Mouse (Mus musculus): Measurements from ENCODE around the gene Uqcc2. TPM values are rescaled to one million over a fixed set of nuclear protein-coding genes. Genes with fewer than 3 reads are reported as not detected.

Uqcc2 gene
- total RNA-seq, 1 experiment from 2014 or later: 182 TPM

DNA sequence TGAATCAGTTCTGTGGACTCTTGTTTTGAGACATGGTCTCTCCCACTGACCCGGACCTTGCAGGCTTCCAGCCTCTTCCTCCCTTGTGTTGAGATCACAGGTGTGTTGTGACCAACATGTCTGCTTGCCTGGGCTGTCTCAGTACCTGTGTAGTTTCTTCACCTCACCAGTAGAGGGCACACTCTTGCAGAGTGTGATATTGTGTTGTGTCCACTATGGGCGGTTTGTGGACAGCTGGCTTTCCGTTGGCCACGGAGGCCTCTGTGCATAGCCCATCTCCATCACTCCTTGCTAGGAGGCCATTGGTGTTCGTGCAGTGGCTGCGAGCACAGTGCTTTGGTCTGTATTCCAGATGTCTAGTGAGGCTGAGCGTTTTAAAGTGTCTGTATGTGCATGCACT, 56.6 kb downstream of the Uqcc2 start:
- no peak for DNase-seq

DNA sequence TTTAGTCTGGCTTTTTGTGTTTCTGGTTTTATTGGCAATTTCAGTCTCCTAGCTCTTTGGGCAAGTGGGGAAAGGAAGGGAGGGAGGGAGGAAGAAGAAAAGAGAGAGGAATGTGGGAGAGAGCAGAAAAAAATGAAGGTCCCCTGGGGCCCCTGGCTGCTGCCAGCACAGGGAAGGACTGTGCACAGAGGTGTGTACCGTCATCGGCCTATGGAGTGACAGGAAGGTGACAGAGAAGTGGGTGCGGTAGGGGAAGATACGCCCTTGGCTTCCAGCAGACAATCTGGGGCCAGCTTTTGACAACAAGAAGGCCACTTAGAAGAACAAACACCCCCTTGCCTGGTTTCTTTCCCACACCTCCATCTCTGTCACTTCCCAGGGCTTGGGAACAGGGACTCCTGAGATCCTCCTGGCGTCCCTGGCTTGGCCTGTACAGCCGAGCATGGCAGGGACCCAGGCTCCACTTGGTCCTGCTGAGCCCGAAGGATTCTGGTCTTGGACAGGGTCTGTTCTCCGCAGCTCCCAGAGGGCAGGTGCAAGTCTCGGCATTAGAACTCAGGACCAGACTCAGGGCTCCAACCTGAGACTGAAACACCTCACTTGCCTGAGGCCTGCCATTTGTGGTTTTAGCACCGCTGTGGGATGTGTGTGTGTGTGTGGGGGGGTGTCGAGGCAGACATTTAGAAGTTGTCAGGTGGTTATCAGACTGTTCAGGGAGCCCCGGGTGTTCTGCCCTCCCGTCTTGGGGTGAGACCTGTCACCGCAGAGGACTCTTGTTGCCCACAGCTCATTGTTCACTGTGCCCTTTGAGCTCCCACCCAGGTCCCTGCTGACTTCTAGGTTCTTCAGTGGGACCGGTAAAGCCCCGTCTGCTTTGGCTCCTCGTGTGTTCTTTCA, 58.6 kb downstream of the Uqcc2 start:
- peak; percentile 23 for DNase-seq

GRCm38 (mm10) chr17:27074236-27074635, 59.5 kb downstream of the Uqcc2 start:
- DNase-seq: peak; percentile 18

- DNase-seq: peak; percentile 15
Measured at GRCm38 (mm10) chr17:27073778-27074177, 59.9 kb downstream of the Uqcc2 start.

- DNase-seq: no peak
Measured at GRCm38 (mm10) chr17:27073126-27073525, 60.6 kb downstream of the Uqcc2 start.

Small RNA genes within 50 kb of the gene (microRNA-seq; reads per million reads assigned to microRNA genes)
- gene Mir7677: 0 reads per million in 2 experiments

Other genes with a start within 250 kb of the Uqcc2 start
- gene Kifc5b, start 216.8 kb downstream of the Uqcc2 start, total RNA-seq (2021): 5.0 and 5.2 TPM in 2 replicates
- gene Phf1, start 200.9 kb downstream of the Uqcc2 start, total RNA-seq (2021): 19.9 and 25.3 TPM in 2 replicates
- 118 and 132 TPM in 2 replicates for gene Cuta, start 194.3 kb downstream of the Uqcc2 start, total RNA-seq (2021)
- gene Syngap1, start 192.7 kb downstream of the Uqcc2 start, total RNA-seq (2021): 16.0 and 17.3 TPM in 2 replicates
- gene Zbtb9, start 160.7 kb downstream of the Uqcc2 start, total RNA-seq (2021): 5.2 and 5.3 TPM in 2 replicates
- 33.5 and 41.7 TPM in 2 replicates for gene Bak1, start 104.9 kb downstream of the Uqcc2 start, total RNA-seq (2021)
- 7.4 and 10.9 TPM in 2 replicates for gene Itpr3, start 76.6 kb downstream of the Uqcc2 start, total RNA-seq (2021)
- gene Ip6k3, start 33.9 kb upstream of the Uqcc2 start, total RNA-seq (2021): 0.53 and 0.56 TPM in 2 replicates
- 49.6 and 54.7 TPM in 2 replicates for gene Lemd2, start 70.6 kb upstream of the Uqcc2 start, total RNA-seq (2021)